19 mouse cellular contexts compared by ENCODE assay signal in the genomic region with DNA sequence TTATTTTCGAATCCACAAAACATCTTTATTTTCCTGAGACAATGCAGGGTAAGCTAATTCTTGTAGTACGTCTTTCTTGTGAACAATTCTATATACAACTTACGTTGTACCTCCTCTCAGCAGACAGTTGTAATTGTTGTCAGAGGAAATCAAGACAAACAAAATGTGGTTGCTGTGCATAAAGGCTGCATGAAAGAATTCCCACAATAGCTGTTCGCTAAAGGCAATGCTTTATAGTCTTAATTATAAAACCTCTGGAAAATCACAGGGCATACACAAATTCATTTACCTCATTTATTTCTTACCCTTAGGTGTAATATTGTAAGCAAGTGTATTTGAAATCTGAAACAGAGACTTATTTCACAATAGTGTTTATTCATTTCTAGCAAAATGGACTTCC.
"Had no signal": no experiment of that assay in that cellular context is flagged by ENCODE, and none has a peak within 500 bp of the region (broad histone marks: within the 10 kb centered on the region; RNA-seq: fewer than 3 reads in every experiment).

No protein-coding gene starts in this region.

- H3K9me3 ChIP-seq: liver, embryonic 12.5 days; midbrain, embryonic 10.5 days; midbrain, embryonic 12.5 days; neural tube, embryonic 12.5 days had no signal

- H3K36me3 ChIP-seq: liver, embryonic 12.5 days; midbrain, embryonic 10.5 days; midbrain, embryonic 12.5 days; neural tube, embryonic 12.5 days had no signal

- H3K9ac ChIP-seq: liver, embryonic 12.5 days; liver, embryonic 14.5 days; lung, embryonic 14.5 days; midbrain, embryonic 12.5 days; neural tube, embryonic 12.5 days had no signal

- H3K4me2 ChIP-seq: liver, embryonic 12.5 days; lung, embryonic 14.5 days; midbrain, embryonic 12.5 days; neural tube, embryonic 12.5 days had no signal

- H3K4me3 ChIP-seq: liver, embryonic 12.5 days; midbrain, embryonic 10.5 days; midbrain, embryonic 12.5 days; myocyte; neural tube, embryonic 12.5 days had no signal

- H3K27me3 ChIP-seq: liver, embryonic 12.5 days; midbrain, embryonic 12.5 days; neural tube, embryonic 12.5 days had no signal

- H3K27ac ChIP-seq: liver, embryonic 12.5 days; liver, embryonic 14.5 days; midbrain, embryonic 10.5 days; midbrain, embryonic 12.5 days; neural tube, embryonic 12.5 days had no signal

- ATAC-seq: liver, embryonic 12.5 days had no signal

- DNase-seq: lung, adult 18-20 months; lung, embryonic 14.5 days; lung, postnatal 10 days; lung, postnatal 4 days; midbrain, embryonic 14.5 days; retina, postnatal 1 day; right cerebral cortex, adult 18-20 months; right cerebral cortex, postnatal 25 days; right cerebral cortex, postnatal 4 days; spleen, adult 18-20 months; thymus, adult 18-20 months; thymus, postnatal 25 days; thymus, postnatal 4 days had no signal

- H3K4me1 ChIP-seq: liver, embryonic 12.5 days; midbrain, embryonic 10.5 days; midbrain, embryonic 12.5 days; neural tube, embryonic 12.5 days had no signal
